Mouse (Mus musculus) Patski (cell line): Measurements from ENCODE around the gene Pck1. TPM values are rescaled to one million over a fixed set of nuclear protein-coding genes. Genes with fewer than 3 reads are reported as not detected.

ENCODE experiments used
- ATAC-seq: fragments of 100-300 bp; one replicate; pipeline ENCODE4 v1.8.0; 2021
- CTCF ChIA-PET: fragments of 350-600 bp; sonication (Branson Sonifier 250); formaldehyde crosslinking; loops from one replicate; lab custom pipeline; 2022; ENCODE audit warnings: inconsistent platforms; lab: Charles Lee
- POLR2A ChIA-PET: fragments of 350-600 bp; sonication (Branson Sonifier 250); formaldehyde crosslinking; loops from one replicate; lab custom pipeline; 2022; ENCODE audit warnings: antibody characterized with exemption, inconsistent platforms; lab: Charles Lee
- DNase-seq: peaks from one replicate; pipeline ENCODE4 v3.0.0-alpha.2; 2011; ENCODE audit warnings: low read depth, low spot score
- H3K27me3 ChIP-seq: fragments of 371-371 bp; one replicate; pipeline ENCODE4 v1.5.1; 2021
- CTCF ChIP-seq: fragments of 100-300 bp; IDR thresholded peaks from one replicate; pipeline ENCODE4 v1.5.1; 2021
- in situ Hi-C: fragments of 300-500 bp; cut with MboI; formaldehyde crosslinking; loops from 3 replicates; pipeline ENCODE4 v1.11.1; 2018; ENCODE audit warnings: low pct_unique_long_range_greater_than_20kb, mixed read lengths
- polyA plus RNA-seq: library from polyadenylated mRNA; unstranded; gene quantifications from one replicate; pipeline ENCODE4 v1.2.3, GENCODE M21; 2021

The Pck1 gene
- polyA plus RNA-seq, 1 experiment from 2014 or later = not detected

GRCm38 (mm10) chr2:173202924-173203689 is 50.3 kb downstream of the Pck1 start:
- ChIA-PET CTCF (no interaction called here), POLR2A (no interaction called here)
- in situ Hi-C loops = no loop called here
- DNase-seq (no peak), ATAC-seq (no peak)
- no peak for TF ChIP-seq CTCF
- H3K27me3 ChIP-seq = peaks cover 2% of the 10 kb centered on the region

- DNase-seq = no peak
- no peak for TF ChIP-seq CTCF
- POLR2A ChIA-PET = no interaction called here
- in situ Hi-C loops = no loop called here
- CTCF ChIA-PET = no interaction called here
- no peaks in the 10 kb centered on the region for H3K27me3 ChIP-seq
- no peak for ATAC-seq
These were observed 50.9 kb downstream of the Pck1 start for GRCm38 (mm10) chr2:173203726-173204125.

GRCm38 (mm10) chr2:173204671-173205070 is 51.8 kb downstream of the Pck1 start:
- TF ChIP-seq CTCF = no peak
- ChIA-PET CTCF (no interaction called here), POLR2A (no interaction called here)
- H3K27me3 ChIP-seq = no peaks in the 10 kb centered on the region
- no peak for ATAC-seq
- in situ Hi-C loops = no loop called here
- DNase-seq = no peak

GRCm38 (mm10) chr2:173205563-173206099 is 52.8 kb downstream of the Pck1 start:
- no peaks in the 10 kb centered on the region for H3K27me3 ChIP-seq
- ChIA-PET POLR2A (no interaction called here), CTCF (no interaction called here)
- ATAC-seq = no peak
- no peak for DNase-seq
- in situ Hi-C loops = no loop called here
- no peak for TF ChIP-seq CTCF

GRCm38 (mm10) chr2:173207051-173207450 is 54.2 kb downstream of the Pck1 start:
- no peak for TF ChIP-seq CTCF
- CTCF ChIA-PET = no interaction called here
- POLR2A ChIA-PET = no interaction called here
- DNase-seq (no peak), ATAC-seq (no peak)
- in situ Hi-C loops = no loop called here
- no peaks in the 10 kb centered on the region for H3K27me3 ChIP-seq

Other genes starting within 250 kb of the Pck1 start
- gene Bmp7, start 212.7 kb upstream of the Pck1 start, polyA plus RNA-seq = 12.3 TPM
- gene Spo11, start 175.3 kb upstream of the Pck1 start, polyA plus RNA-seq = 1.3 TPM
- 77.6 TPM for gene Rae1, start 152.9 kb upstream of the Pck1 start, polyA plus RNA-seq
- 27.5 TPM for gene Rbm38, start 132.6 kb upstream of the Pck1 start, polyA plus RNA-seq
- not detected for gene Ctcfl, start 33.5 kb upstream of the Pck1 start, polyA plus RNA-seq
- gene Zbp1, start 65.9 kb downstream of the Pck1 start, polyA plus RNA-seq = 0.05 TPM
- gene Pmepa1, start 123.5 kb downstream of the Pck1 start, polyA plus RNA-seq = 20.1 TPM